Mouse (Mus musculus): Measurements from ENCODE around the gene Dvl2.

The Dvl2 gene

DNA sequence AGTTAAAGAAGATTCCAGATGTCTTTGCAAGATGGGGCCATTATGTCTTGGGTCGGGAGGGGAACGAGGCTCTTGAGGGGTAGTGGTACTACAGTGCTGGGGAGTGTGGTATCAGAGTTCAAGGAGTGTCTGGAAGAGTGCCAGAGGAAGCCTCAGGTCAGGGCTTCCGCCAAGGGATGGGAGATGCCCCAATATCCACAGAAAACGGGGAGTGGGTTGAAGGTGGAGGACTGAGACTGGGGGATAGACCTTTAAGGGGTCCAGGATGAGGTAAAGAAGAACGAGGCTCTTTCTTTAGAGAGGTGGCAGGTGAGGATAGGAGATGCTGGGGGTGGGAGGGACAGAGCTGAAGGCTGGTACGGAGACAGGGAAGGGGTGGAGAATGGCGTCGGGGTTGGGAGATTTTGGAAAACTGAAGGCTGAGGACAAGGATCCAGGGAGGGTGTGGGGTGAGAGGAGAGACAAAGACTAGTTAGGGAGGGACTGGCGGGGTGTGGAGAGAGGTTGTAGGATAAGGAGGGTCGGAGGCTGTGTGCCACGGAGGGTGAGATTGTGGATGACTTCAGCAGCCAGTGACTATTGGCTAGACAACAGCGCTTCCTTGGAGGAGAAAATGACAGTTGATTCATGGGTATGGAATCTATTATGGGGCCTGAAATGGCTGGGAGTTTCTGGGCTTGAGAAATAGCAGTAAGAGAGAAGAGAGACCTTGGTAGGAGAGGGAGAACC, 28.2 kb downstream of the Dvl2 start:
- DNase-seq (ENCODE audit: low spot score), result no peak

DNA sequence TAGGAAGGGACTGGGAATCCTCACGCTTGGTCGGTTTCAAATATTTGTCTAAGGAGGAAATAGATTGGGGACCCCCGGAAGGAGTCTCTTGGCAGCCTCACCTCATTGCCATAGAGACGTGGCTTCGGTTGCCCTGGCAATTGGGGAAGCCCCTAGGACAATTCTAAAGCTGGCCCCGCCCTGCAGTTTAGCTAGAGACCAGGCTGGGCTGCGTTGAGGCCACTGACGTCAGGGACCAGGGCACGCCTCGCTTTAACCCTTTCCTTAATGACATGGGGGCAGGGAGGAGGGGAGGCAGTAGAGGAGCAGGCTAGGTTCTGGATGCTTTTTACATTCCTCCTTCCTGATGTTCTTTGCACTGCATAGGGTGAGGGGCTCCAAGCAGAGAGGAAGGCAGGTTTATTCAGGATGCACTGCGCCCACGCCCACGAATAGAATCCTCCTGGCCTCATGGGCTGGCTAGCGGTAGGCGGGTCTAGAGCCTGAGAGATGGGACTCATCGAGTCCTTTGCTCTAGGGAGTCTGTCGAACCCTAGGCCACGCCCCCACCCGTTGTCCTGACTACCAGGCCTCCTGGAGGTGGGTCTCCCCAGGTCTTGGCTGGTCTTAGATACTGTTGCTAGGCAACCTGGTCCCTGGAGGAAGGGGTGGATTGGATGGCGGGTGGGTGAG, 28.9 kb downstream of the Dvl2 start:
- no peak for DNase-seq (ENCODE audit: low spot score)

DNA sequence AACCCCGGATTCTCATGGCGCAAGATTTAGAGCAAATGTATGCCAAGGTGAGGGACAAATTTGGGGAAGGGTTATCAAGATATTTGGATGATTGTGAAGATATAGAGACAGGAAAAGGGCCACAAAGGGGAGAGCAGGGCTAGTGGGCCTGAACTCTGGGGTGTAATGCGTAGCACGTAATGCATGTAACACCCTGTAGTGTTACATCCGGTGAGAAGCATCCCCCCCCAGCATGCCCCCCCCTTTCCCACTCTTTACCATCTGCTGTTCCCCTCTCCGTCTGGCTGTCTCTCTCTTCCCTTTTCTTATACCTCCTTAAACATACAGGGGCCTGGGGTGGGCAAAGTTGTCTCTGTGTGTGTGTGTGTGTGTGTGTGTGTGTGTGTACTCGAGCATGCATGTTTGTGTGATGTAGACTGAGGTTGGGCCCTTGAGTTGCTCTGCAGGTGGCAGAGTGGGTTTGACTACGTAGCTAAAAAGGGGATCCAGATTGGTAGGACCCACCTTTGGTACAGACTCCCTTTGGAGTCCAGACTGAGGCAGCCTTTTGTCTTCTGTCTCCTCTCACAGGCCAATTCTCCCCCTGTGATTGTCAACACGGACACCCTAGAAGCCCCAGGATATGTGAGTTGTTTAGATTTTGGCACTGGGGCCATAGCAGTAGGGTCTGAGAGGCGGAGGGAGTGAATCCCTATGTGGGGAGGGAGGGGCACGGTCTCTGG, 29.6 kb downstream of the Dvl2 start:
- DNase-seq (ENCODE audit: low spot score), result no peak

DNA sequence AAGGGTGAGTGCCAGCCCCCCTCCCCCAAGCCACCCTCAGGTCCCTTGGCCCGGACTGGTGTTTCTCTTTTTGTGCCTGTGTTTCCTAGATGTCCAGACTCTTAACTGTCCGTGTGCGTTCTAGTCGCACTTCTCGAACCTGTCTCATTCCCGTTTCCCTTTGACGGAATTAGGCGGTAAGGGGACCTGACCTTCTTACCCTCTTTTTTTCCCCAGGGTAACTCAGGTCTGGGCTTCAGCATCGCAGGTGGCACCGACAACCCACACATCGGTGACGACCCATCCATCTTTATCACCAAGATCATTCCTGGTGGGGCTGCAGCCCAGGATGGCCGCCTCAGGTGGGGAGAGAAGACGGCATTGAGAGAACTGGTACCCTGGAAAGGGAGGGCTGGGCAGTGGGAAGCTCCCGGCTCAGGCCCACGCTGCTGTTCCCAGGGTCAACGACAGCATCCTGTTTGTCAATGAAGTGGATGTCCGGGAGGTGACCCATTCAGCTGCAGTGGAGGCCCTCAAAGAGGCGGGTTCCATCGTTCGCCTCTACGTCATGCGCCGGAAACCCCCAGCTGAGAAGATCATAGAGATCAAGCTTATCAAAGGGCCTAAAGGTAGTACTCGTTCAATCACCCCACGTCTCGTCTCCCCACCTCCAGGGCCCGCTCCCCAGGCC, 30.4 kb downstream of the Dvl2 start:
- DNase-seq (ENCODE audit: low spot score), result no peak

DNA sequence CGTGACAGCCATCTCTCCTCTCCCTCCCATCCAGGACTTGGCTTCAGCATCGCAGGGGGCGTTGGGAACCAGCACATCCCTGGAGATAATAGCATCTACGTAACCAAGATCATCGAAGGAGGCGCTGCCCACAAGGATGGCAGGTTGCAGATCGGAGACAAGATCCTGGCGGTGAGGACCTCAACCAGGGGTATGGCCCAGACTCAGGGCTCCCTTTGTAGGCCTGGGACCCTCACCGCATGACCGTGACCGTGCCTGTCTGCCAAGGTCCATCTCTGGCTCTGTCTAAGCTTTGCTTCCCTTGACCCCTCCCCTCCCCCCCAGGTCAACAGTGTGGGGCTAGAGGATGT, 30.9 kb downstream of the Dvl2 start:
- DNase-seq (ENCODE audit: low spot score), result no peak

DNA sequence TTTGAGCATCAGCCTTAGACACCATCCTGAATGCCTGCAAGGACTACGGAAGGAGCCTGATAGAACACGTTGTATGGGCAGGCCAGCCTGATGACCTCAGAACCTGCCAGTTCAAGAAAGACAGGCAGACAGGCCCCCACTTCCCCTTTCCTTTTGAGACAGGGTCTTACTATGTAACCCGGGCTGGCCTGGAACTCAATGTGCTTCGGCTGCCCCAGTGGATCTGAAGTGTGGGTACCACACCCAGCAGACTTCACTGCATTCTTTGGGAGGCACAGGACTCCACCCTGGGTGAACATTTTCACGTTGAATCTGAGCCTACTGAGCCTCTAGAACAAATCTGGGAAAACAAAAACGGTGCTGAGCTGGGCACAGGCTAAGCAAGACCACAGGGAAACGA, 37.8 kb downstream of the Dvl2 start:
- DNase-seq (ENCODE audit: low spot score), result no peak

DNA sequence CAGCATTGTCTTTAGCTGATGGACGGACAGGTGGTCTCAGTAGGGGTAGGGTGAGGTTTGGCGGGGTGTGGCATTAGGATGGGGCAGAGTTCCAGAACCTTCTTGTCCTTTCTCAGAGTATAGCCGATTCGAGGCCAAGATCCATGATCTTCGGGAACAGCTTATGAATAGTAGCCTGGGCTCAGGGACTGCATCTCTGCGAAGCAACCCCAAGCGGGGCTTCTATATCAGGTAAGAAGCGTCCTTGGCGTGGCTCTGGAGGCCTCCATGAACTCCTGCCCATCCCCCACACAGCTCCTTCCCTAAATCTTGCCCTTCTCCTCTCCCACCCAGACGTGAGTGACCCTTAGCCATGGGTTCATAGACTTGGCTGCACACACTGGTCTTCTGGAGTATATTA, 39.2 kb downstream of the Dvl2 start:
- no peak for DNase-seq (ENCODE audit: low spot score)

DNA sequence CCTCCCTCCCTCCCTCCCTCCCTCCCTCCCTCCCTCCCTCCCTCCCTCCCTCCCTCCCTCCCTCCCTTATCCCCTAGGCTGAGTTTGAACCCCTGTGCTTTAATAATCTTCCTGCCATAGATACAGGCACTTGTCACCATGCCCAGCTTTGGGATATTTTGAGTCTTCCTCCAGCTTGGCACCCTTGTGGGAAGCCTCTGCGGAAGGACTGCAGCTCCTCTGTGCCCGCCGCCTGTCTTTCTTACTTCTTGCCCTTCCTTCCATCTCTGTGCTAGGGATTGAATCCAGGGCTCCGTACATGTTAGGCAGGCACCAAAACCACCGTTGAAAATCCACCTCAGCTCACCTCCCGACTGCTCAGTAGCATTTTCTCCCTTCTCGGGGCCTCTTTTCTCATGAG, 39.8 kb downstream of the Dvl2 start:
- DNase-seq (ENCODE audit: low spot score), result no peak

DNA sequence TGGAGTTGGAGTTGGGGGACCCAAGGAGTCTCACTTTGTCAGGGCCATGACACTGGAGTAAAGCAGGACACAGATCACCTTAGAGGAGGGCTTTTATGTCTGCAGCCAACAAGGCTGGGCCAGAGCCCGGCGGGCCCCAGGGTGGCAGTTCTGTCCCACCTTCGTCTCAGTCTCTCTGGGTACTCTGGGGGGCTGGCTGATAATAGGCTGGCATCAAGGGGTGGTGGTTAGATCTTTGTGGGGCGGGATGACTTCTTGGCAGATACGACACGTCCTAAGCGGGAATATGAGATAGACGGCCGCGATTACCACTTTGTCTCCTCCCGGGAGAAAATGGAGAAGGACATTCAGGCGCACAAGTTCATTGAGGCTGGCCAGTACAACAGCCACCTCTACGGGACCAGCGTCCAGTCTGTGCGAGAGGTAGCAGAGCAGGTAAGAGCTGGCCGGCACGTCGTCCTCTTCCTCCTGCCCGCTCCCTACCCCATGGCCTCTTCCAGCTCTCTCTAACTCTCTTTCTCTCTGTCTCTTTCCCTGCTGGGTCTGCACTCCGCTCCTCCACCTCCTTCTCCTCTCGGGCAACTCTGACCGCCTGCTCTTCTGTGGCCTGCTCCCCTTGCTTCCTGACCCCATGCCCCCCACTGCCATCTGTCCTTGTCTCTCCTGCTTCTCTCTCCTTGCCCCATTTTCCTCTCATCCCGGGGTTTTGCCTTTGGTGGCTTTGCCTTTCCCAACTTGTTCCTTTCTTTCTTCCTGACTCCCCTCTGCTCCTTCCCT, 42.1 kb downstream of the Dvl2 start:
- DNase-seq (ENCODE audit: low spot score), result no peak

DNA sequence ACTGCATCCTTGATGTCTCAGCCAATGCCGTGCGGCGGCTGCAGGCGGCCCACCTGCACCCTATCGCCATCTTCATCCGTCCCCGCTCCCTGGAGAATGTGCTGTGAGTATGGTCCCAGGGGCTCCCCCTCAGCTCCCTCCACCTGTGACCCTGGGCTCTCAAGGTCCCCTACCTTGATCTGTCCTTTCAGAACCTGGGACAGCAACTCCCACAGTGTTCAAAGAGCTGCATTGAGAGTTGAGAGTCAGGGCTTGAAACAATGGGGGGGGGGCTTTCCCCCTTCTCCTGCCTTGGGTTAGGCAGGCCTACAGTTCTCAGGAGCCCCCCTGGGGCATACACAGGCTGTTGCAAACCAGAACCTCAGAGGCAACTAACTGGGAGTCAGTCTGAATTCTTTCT, 43.3 kb downstream of the Dvl2 start:
- no peak for DNase-seq (ENCODE audit: low spot score)

DNA sequence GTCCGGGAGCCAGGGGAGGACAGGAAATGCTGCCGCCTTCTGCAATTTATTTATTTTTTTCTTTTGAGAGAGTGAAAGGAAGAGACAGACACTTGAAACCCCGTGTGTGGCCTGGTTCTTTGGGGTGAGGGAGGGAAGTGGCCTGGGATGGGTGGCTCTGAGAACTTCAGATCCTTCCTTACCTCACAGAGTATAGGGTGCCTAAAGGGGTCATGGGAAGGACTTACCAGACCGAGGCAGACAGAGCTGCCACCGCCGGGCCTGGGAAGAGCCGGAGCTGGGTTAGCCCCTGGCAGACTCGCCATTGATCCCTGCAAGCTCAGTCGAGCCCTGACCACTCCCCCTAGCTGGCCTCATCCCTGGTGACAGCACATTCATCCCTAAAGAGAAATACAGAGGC, 45.0 kb downstream of the Dvl2 start:
- no peak for DNase-seq (ENCODE audit: low spot score)

DNA sequence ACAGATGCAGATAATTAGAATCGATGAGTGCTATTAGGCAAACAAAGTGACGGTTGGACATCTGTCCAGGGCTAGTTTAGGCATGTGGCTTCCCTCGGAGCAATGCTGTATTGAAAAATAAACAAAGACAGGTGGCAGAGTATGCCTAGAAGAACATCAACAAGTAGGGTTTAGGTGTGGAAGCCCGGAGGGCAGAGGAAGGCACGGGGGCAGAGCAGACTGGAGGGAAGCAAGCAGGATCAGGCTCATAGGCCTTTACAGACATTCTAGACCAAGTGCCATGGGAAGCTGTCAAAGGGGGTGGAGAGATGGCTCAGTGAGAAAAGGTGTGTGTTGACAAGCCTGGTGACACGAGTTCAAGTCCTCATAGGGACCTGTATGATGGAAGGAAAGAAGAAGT, 49.0 kb downstream of the Dvl2 start:
- DNase-seq (ENCODE audit: low spot score), result no peak

DNA sequence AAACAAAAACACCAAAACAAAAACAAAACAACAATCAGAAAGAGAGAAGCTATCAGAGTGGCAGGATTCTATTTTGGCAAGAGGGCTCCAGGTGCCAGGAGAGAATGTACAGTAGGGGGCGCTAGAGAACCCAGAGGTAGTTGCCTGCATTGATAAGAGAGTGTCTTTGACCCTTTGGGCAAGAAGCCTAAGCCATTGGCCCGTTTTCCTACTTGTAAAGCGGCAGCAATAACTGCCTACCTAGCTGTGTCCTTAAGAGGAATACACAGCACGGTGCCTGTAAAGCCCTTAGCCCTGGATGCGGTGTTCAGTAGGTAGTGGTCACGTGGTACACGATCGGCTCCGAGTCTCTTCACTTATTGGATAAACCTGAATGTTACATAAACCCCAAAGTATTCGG, 49.4 kb downstream of the Dvl2 start:
- no peak for DNase-seq (ENCODE audit: low spot score)

DNA sequence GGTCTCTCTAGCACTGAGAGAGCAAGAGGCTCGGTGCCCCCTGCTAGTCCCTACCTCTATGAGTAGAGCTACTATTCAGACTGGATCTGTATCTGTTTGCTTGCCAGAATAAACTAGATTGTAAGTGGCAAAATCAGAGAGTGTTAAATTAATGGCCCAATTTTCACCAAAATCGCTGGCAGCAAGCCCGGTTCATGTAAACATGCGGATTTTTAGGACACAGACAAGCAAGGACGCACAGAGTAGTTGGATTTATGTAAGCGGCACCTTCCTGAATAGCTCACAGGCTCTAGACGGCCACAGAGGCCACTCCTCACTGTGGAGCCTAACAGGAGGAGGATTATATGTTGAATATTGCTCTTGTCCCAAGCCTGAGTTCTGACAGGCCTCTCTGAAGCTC, 52.8 kb downstream of the Dvl2 start:
- no peak for DNase-seq (ENCODE audit: low spot score)

DNA sequence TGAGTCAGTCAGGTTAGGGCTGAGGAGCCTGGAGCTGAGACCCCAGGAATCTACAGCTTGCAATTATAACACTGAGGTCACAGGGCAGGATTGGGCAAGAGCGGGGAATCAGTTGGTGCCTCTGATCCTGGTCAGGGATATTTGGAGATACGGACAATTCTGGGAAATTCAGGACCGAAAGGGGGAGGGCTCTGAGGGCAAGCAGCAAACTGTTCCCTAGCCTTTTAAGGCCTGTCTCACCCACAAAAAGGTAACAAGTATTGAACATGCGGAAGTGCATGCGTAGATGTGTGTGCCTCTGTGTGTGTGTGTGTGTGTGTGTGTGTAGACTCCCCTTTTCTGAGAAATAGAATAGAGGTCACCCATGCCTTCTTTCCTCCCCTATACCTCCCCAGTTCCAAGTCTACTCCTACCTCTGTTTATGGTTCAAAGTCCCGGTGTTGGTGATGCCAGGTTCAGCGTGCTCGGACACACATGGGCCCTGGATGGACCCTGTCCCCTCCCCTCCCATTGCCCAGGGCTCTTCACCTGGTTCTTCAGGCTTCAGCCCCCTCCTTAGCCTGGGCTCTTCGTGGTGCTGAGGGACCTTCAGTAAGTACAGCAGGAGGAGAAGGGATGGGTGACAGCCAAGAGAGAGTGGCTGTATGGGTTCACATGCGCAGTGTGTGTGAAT, 53.6 kb downstream of the Dvl2 start, which contains the start of gene Asgr1:
Asgr1 (plus strand) TSS at position 188 of the 673 bp plus-strand sequence.
- no peak for DNase-seq (ENCODE audit: low spot score)

DNA sequence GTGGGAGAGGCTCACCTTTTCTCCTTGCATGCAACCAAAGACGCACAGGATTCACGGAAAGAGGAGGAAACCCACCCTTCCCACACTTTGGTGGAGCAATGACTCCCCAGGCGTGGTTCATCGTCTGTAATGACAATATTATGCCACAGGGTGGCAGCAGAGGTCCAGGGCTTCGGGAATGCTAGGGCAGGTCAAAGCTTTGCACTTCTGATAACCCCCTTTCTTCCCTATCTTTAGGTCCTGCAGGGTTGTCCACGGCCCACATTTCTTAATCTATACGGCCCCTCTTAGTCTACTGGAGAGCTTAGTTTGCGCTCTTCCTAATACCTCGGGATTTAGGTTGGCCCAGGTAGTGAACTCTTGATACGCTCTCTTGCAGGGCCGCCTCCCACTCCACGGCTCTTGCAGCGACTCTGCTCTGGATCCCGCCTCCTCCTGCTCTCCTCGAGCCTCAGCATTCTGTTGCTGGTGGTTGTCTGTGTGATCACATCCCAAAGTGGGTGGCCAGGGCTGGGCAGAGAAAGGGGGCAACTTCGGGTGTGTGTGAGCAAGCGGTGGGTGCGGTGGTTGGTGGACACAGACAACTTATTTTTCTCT, 55.3 kb downstream of the Dvl2 start:
- no peak for DNase-seq (ENCODE audit: low spot score)

DNA sequence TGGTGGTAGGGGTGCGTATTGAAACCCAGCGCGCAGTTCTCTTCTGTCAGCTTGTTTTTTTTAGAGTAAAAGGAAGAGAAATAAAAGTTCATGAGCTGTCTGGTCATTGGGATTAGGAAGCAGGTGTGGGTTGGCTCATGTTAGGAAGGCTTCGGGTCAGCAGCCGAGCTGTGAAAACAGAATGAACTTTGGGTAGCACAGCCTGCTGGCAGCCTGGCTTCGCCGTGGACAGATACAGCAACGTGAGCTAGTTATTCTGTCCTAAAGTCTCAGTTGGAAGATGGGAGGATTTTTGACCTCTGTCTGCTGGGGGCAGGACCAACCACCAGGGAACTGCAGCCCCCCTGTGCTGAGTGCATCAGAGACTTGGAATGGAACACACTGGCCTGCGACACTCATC, 57.4 kb downstream of the Dvl2 start:
- no peak for DNase-seq (ENCODE audit: low spot score)

DNA sequence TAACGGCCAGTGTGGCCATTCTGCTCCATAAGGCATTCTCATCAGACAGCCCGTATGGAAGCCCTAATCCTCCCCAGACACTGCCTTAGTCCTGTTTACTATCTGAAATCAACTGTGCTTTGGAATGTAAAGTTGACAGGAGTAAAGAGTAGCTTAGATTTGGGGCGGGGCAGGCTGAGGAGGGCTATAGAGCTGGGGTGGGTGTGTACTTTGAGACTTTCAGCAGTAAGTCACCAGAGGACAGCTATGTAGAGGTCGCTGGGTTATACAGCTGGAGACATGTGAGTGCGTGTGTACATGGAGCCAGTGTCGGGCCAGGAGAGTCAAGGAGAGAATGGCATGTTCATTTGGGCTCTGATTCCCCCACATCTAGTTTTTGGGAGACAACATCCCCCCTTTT, 59.5 kb downstream of the Dvl2 start:
- DNase-seq (ENCODE audit: low spot score), result no peak
